Mouse (Mus musculus) midbrain, embryonic 14.5 days (tissue): ENCODE data around the gene Hoxc12. TPM values are rescaled to one million over a fixed set of nuclear protein-coding genes. Genes with fewer than 3 reads are reported as not detected.

Experiments used
- microRNA-seq: library from miRNA; unstranded; fragments of <30 nt; microRNA quantifications from one replicate; pipeline ENCODE4, GENCODE M21; 2016
- polyA plus RNA-seq: library from polyadenylated mRNA; unstranded; fragments of >200 nt; fragmentation: Nextera tagmentation; extraction: Ambion mirVana; gene quantifications from 2 replicates; pipeline ENCODE4 v1.2.1, GENCODE M21; 2014

Hoxc12 gene
- polyA plus RNA-seq, 1 experiment from 2014 or later = not detected

Small RNAs within 50 kb of the gene (microRNA-seq; reads per million reads assigned to microRNA genes)
- gene Mir196a-2 = 0.73 reads per million

Other genes starting within 250 kb of the Hoxc12 start
- 30.6 and 36.5 TPM in 2 replicates for gene Calcoco1, start 214.6 kb upstream of the Hoxc12 start, polyA plus RNA-seq
- gene Hoxc13, start 15.7 kb upstream of the Hoxc12 start, polyA plus RNA-seq = not detected in 2 replicates
- gene Hoxc11, start 17.7 kb downstream of the Hoxc12 start, polyA plus RNA-seq = not detected in 2 replicates
- not detected in 2 replicates for gene Hoxc10, start 30.0 kb downstream of the Hoxc12 start, polyA plus RNA-seq
- 0.12 TPM in 1 of 2 replicates, not detected in the other for gene Hoxc5, start 30.7 kb downstream of the Hoxc12 start, polyA plus RNA-seq
- gene Hoxc9, start 39.7 kb downstream of the Hoxc12 start, polyA plus RNA-seq = not detected in 2 replicates
- not detected in 2 replicates for gene Hoxc8, start 53.9 kb downstream of the Hoxc12 start, polyA plus RNA-seq
- not detected in 2 replicates for gene Hoxc6, start 61.5 kb downstream of the Hoxc12 start, polyA plus RNA-seq
- not detected in 2 replicates for gene Hoxc4, start 82.2 kb downstream of the Hoxc12 start, polyA plus RNA-seq
- 22.7 and 25.0 TPM in 2 replicates for gene Smug1, start 230.3 kb downstream of the Hoxc12 start, polyA plus RNA-seq